Mouse (Mus musculus): Measurements from ENCODE around the gene Osgepl1.

DNA sequence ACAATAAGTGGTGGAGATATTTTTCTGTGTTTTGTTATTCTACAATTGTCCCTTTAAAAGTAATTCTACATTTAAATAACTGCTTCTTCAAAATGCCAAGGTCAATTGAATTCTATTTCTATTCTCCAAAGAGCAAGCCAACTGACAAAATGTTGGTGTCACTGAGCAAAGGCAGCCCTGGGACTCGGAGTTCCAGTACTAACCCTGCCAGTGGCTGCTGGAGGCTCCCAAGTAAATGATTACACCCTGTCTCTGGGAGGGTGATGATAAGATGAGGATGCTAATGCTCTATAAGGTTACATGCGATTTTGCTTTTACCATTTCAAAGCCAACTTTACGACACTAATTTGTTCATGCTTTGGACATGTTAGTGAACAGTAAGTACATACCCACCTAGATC is 43.5 kb upstream of the Osgepl1 start:
- TF ChIP-seq TCF12 (IDR thresholded peaks at IDR 0.05; ENCODE audit: insufficient read depth, poor library complexity, severe bottlenecking): no peak
- no peak for TF ChIP-seq USF1 (IDR thresholded peaks at IDR 0.05; ENCODE audit: low read depth)
- TF ChIP-seq E2F4 (IDR thresholded peaks at IDR 0.05; ENCODE audit: insufficient read depth): no peak
- no peak for TF ChIP-seq TCF3 (IDR thresholded peaks at IDR 0.05; ENCODE audit: insufficient read length, low read depth)
- TF ChIP-seq POLR2A (IDR thresholded peaks at IDR 0.05; ENCODE audit: insufficient read length, low read depth): no peak
